Mouse (Mus musculus) layer of hippocampus, adult 11-12 months (tissue): ENCODE measurements around the gene Galnt14.

Source experiments
- DNase-seq: peaks from one replicate; pipeline ENCODE4 v3.0.0; 2022; ENCODE audit warnings: low spot score

Galnt14 gene

GRCm38 (mm10) chr17:73710042-73710911, at the start of gene Galnt14:
Gene Galnt14, minus strand, starts transcription at chr17:73710453.
- DNase-seq: peak; percentile 72

- peak; percentile 85 for DNase-seq
Observed at GRCm38 (mm10) chr17:73743681-73744311, 33.5 kb upstream of the Galnt14 start.

DNA sequence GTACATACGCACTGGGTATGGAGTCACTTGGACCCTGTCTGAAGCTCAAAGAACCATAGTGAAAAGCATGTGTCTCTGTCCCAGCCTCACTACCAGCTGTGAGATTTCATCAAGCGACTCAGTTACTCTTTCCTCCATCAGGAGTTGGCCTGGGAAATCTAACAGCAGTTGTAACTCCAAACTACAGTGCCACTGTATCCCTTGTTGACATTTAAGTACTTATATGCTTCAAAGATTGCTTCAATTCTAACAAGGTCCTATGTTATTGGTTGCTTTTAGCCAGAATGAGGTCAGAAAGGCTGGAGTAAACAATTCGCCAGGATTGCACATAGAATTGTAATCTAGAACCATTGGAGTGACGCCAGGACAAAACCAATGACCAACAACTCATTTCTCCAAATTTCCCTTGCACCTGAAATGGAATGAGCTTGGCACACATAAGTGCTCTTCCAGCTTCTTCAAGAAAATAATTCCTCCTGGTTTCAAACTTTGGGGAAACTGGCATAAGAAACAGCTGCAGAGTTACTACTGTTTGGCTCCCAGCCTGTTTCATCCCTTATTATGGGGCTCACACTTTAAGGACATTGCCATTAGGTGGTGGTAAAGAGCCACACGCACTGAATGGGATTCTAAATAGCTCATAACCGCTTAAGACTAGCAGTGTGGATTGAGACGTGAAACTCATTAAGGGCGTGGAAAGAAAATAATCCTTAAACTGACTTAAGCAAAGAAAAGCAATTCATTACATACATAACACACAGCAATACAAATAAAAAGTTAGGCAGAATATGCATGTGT, 13.8 kb upstream of the Galnt14 start:
- DNase-seq: no peak

DNA sequence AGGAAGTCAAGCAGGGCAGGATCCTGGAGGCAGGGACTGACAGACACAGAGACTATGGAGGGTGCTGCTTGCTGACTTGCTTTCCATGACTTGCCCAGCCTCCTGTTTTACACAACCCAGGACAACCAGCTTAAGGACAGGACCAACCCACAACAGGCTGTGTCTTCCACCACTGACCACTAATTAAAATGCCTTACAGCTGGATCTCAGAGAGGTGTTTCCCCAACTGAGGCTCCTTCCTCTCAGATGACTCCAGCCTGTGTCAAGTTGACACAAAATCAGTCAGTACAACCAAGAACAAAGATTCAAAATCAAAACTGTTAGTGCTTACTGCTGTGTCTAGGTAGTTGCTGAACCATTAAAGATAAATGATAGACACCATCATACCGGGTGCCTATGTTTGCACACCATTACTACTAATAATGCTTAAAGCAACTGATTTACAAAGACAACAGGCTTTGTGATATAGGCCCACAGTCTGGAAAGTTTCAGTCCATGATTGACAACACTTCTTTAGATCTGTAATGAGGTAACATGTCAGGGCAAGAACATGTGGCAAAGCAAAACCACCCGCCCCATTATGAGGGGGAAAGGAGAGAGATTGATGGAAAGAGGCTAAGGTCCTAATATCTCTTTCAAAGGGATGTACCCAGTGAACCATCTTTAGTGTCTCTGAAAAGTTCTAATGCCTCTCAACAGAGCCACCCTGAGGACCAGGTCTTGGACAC, 8.9 kb upstream of the Galnt14 start:
- no peak for DNase-seq

DNA sequence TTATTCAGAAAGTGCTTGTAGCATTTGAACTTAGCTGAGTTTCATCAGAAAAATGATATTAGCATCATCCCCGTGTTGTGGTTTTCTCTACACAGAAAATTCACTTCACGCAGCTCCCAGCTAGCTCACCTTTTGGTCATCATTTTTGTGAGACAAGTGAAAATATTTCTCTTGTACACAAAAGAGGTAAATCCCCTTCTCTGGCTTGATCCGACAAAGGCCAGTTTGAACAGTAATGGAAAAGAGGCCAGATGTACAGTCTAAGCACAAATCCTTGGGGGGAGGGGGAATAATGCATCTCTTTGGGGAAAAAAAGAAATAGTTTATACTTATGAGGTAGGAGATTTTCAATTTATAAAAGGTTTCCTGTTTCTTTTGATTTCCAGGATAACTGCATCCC, 6.4 kb upstream of the Galnt14 start:
- DNase-seq: no peak

GRCm38 (mm10) chr17:73714440-73715221, 4.4 kb upstream of the Galnt14 start:
- no peak for DNase-seq

- DNase-seq: peak; percentile 51
Observed at GRCm38 (mm10) chr17:73713347-73713746, 3.1 kb upstream of the Galnt14 start.

DNA sequence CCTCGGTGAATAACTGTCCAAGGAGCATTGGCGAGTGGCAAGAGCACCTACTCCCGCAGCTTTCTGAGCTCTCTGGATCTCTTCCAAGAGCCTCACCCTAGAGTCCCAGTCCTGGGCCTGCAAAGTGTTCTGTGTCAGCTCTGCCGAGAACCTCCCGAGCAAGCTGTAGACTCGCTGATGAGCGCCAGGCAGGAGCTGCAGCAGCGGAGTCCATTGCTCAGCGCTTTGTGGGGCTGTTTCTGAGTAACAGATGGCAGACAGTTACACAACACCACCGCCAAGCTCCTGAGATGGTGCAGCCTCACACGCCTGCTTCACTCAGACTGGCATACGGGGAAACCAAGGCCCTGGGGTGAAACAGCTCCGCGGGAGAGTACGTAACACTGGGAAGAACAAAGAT, 1.7 kb upstream of the Galnt14 start:
- peak; percentile 79 for DNase-seq

- peak; percentile 56 for DNase-seq
Observed at GRCm38 (mm10) chr17:73709131-73710041, 867 bp downstream of the Galnt14 start.

- DNase-seq: no peak
Observed at GRCm38 (mm10) chr17:73708451-73708850, 1.8 kb downstream of the Galnt14 start.

DNA sequence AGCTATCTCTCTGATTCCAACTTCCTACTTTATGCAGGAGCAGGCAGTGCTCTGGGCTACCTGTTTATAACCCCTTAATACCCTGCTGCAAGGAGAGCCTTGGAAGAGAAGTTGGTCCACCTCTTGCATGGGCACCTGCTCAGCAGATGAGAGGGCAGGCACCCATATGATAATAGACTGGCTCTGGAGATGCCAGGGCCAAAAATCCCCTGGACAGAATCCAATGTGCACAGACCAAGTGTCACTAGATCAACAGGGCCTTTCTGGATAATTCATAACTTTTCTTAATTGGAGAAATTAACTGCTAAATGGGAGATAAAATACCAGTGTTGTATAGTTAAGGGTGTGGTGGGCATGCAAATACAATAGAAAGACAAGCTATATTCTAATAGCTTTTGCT, 6.7 kb downstream of the Galnt14 start:
- no peak for DNase-seq

GRCm38 (mm10) chr17:73701016-73701415, 9.2 kb downstream of the Galnt14 start:
- DNase-seq: no peak

- DNase-seq: no peak
Observed at GRCm38 (mm10) chr17:73699881-73700280, 10.4 kb downstream of the Galnt14 start.

DNA sequence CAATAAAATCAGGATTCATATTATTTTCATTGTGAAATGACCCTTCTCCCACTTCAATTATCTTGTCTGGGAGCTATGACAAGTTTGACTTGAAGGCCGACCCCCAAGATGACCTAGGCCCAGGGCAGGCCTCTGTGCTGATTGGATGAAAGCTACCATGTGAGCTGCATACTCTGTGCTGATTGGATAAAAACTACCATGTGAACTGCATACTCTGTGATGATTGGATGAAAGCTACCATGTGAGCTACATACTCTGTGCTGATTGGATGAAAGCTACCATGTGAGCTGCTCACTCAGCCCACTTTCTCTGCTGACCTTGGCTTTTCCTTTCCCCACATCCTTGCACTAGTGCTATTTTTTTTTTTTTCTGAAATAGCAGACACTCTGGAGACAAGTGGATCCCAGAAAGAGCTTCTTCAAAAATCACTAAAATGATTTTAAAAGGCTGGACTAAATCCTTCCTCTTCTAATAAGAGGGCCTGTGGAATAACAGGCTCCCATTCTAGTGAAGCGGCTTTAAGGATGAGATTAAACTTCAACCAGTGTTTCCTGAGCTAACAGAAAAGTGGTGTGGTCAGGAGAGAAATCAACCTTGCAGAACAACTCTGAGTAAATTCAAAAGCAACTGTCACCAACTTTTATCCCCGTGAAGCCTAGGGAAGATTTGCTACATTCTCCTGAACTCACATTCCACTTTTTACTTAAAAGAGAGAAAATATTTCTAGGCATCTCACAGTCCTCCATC, 15.9 kb downstream of the Galnt14 start:
- DNase-seq: no peak

GRCm38 (mm10) chr17:73688261-73688660, 22.0 kb downstream of the Galnt14 start:
- no peak for DNase-seq

DNA sequence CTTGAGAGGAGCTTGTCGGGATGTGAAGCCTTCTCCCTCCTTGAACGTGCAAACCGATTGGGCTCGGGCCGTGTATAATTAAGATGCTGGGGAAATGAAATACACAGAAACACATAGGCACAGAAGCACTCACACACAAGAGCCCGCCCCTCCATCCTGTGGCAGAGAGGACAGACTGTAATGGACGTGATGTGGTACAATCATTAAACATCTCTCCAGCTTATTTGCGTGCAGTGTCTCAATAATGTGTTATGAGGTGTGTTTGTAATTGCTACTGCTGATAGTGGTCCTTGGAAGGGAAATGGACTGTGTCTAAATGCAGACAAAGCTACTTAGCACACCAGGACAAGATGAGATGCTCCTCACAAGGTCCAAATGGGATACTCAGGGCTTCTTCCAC, 24.0 kb downstream of the Galnt14 start:
- DNase-seq: no peak

- peak; percentile 30 for DNase-seq
Observed at GRCm38 (mm10) chr17:73684746-73685145, 25.5 kb downstream of the Galnt14 start.

DNA sequence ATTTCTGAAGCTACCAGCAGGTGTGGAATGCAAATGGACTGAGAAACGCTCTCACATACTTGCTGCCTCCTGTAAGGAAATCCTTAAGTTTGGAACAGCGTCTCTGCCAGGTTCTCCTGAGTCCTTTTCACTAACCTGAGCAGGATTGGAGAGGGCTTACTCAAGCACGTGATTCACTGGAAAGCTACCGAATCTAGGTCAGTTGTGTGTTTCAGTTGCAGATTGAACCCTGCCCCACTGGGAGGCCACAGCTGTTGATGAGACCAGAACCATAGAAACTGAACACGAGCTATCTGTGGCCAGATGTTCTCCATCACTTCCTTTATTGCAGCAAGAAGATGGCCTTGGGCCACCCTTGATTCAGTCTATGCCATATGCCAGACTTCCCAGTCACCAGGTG, 38.3 kb downstream of the Galnt14 start:
- no peak for DNase-seq

DNA sequence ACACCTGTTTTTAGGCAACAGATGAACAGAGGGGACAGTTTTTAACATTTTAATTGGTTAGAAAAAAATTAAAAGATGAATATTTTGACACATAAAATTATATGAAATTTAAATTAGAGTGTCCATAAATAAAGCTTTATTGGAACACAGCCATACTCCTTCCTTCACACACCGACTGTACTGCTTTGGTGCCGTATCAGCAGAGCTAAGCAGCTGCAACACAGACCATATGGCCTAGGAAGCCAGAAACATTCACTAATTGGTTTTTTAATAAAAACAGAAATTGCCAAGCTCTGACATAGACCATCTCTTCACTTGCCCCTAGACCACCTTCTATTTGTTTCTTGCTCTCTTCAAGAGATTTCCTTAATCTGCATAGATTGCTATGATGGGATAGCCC, 40.2 kb downstream of the Galnt14 start:
- no peak for DNase-seq
